Mouse (Mus musculus): ENCODE results near the gene Lactb.
"Not testable (repeated sequence)": the region's sequence is repeated elsewhere in the genome, so short reads cannot be mapped to it uniquely, and the experiment has no call there.

Lactb gene

GRCm38 (mm10) chr9:66919382-66919971 is 55.8 kb downstream of the Lactb start, which contains the start of gene Rab8b:
Gene Rab8b, minus strand, starts transcription at chr9:66919687.
- peak; percentile 97 for DNase-seq

- DNase-seq = peak in 1 of 2 experiments; percentile 22
Measured at GRCm38 (mm10) chr9:66918672-66919330, 56.5 kb downstream of the Lactb start.

GRCm38 (mm10) chr9:66917892-66918255 is 57.4 kb downstream of the Lactb start:
- DNase-seq = no peak

DNA sequence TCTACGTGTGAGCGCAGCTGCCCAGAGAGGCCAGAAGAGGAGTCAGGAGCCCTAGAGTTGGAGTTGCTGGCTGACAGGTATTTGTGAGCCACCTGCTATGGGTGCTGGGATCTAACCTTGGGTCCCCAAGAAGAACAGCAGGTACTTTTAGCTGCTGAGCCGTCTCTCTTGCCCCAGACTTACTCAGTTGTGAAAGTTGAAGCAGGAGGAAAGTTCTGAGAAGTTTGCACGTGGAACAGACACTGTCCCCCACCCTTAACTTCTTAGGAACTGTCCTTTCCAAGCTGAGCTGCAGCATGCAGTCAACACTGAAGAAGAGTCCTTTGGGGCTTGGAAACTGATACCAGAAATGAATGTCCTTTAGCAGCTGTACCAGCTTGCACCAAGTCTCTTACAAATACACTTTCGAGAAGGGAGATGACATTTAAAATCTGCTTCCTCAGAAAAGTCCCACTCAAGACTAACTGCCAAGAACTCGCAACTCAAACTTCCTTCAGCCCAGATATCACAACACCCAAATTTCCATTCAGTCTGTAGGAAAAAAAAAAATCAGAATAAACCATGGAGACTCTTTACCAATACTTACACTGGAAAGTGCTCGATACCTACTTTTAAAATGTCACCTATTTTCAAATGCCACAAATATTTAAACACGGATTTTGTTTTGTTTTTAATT is 57.9 kb downstream of the Lactb start:
- DNase-seq = no peak

- peak in 1 of 2 experiments; percentile 14 for DNase-seq
Measured at GRCm38 (mm10) chr9:66915869-66916785, 59.2 kb downstream of the Lactb start.

GRCm38 (mm10) chr9:66915401-66915800 is 59.9 kb downstream of the Lactb start:
- no peak for DNase-seq

GRCm38 (mm10) chr9:66914540-66914939 is 60.7 kb downstream of the Lactb start:
- DNase-seq = no peak

DNA sequence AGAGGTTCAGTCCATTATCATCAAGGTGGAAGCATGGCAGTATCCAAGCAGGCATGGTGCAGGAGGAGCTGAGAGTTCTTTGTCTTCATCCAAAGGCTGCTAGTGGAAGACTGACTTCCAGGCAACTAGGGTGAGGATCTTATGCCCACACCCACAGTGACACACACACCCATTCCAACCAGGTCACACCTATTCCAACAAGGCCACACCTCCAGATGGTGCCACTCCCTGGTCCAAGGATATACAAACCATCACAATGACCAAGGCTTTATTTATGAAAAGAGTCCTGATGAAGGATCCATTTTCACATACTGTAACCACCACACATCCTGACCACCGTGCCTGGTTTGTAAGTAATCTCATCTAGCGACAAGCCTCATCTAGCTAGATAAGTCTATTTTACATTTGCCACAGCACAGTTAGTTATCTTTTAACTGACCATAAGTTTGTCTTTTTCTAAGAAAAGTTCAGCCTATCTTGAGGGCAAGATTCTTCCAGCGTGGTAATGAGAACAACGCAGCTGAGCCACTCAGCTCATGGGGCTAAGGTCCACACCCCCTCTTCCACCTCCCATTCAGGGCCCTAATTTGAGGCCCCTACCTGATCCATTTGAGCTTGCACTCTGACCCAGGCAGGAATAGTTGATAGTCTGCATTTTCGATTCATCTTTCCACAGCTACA is 61.9 kb downstream of the Lactb start:
- DNase-seq = not testable (repeated sequence)

DNA sequence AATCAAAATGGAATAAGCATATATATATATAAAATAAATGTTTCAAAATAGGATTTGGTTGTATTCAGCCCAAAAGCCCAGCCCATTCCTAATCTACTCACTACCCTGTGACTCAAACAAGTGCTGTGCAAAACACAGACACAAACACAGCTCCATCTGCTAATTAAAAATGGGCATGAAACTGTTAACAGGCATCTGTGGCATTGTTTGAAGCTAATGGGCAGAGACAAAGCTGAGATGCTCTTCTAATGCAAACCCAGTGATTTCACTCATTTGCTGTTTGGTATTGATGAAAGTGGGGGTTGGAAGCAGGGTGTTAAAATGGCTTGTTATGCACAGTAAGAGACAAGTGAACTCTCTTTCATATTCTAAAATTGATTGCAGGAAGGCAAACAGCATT is 63.0 kb downstream of the Lactb start:
- no peak for DNase-seq

- no peak for DNase-seq
Measured at GRCm38 (mm10) chr9:66910677-66911076, 64.6 kb downstream of the Lactb start.

GRCm38 (mm10) chr9:66909922-66910321 is 65.4 kb downstream of the Lactb start:
- DNase-seq = no peak

DNA sequence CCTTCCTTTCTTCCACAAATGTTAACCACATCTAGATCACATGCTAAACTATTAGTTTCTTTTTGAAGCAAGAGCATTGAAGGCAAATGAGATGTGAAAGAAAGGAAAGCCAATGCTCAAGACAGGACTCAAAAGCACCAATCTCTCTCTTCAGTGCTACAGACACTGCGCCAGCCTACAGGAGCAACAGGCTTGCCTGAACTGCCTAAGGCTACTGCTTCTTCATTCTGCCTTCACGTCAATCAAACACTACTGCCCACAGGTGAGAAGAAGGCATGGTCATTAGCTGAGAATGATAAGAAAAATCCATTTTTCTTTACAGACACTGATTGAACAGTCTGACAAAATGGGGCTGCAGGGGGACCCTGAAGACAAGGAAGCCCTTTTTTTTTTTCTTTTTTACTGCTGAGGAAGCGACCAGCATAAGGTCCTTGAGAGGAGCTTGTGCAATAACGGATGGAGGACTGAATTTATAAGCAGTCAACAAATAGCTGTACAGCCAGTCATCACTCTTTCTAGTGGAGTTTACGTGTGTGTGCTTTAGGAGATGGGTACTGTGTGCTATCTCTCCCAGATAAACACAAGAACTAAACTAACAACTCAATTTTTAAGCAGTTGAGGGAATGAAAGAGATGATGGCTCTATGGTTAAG is 67.4 kb downstream of the Lactb start:
- DNase-seq = no peak

DNA sequence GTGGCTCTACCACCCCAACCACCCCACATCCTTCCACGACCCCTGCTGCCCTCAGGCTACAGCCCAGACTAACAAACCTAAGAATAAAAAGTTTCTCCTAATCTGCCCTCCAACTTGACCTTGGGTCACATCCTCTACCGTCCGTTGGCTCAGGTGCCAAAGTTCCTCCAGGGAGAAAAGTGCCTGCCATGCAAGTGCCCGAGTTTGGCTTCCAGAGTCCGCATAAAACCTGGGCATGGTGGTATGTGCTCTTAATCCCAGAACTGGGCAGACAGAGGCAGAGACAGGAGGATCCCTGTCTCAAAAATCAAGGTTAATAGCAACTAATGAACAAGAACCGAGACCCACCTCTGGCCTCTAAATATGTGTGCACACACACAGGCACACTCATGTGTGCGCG is 68.2 kb downstream of the Lactb start:
- DNase-seq = no peak

- no peak for DNase-seq
Measured at GRCm38 (mm10) chr9:66905990-66906389, 69.3 kb downstream of the Lactb start.

Data from B cell, adult 2 months (primary cell).